Mouse (Mus musculus) neural tube, embryonic 14.5 days (tissue): ENCODE results near the gene Gm20388. TPM values are rescaled to one million over a fixed set of nuclear protein-coding genes. Genes with fewer than 3 reads are reported as not detected.

Experiments used
- ATAC-seq: fragments of 200-750 bp; cut with Nextera tagmentation; 2 replicates; pipeline ENCODE4 v1.8.0; 2017; ENCODE audit warnings: low read depth, mild to moderate bottlenecking, moderate TSS enrichment, moderate library complexity
- H3K27ac ChIP-seq: fragments of 300-500 bp; sonication (generic); 2 replicates; pipeline ENCODE4 v1.5.1; 2014; ENCODE audit warnings: low read depth, mild to moderate bottlenecking, control low read depth, low read length, moderate library complexity, mixed read lengths
- H3K27me3 ChIP-seq: fragments of 300-500 bp; sonication (generic); 2 replicates; pipeline ENCODE4 v1.6.1; 2014; ENCODE audit warnings: low read length; ENCODE audit not compliant: control insufficient read depth, insufficient read depth
- H3K36me3 ChIP-seq: fragments of 300-500 bp; sonication (generic); 2 replicates; pipeline ENCODE4 v1.6.1; 2014; ENCODE audit warnings: low read length, mixed read lengths; ENCODE audit not compliant: control insufficient read depth, insufficient read depth
- H3K4me1 ChIP-seq: fragments of 300-500 bp; sonication (generic); 2 replicates; pipeline ENCODE4 v1.6.1; 2014; ENCODE audit warnings: low read length; ENCODE audit not compliant: control insufficient read depth, insufficient read depth
- H3K4me2 ChIP-seq: fragments of 300-500 bp; sonication (generic); 2 replicates; pipeline ENCODE4 v1.6.1; 2014; ENCODE audit warnings: mild to moderate bottlenecking, low read depth, low read length, control low read depth
- H3K4me3 ChIP-seq: fragments of 300-500 bp; sonication (generic); 2 replicates; pipeline ENCODE4 v1.5.1; 2014; ENCODE audit warnings: low read depth, low read length, control low read depth, mixed read lengths
- H3K9ac ChIP-seq: fragments of 300-500 bp; sonication (generic); replicated peaks from 2 replicates; pipeline ENCODE4 v1.6.1; 2014; ENCODE audit warnings: low read depth, mild to moderate bottlenecking, control low read depth, low read length, mixed read lengths
- H3K9me3 ChIP-seq: fragments of 300-500 bp; sonication (generic); 2 replicates; pipeline ENCODE4 v1.6.1; 2016; ENCODE audit warnings: low read length; ENCODE audit not compliant: control insufficient read depth
- WGBS: fragments of 180-500 bp; shearing (Covaris S2); extraction: QIAGEN DNeasy Blood & Tissue Kit; methylation state at CpG from one replicate; pipeline ENCODE4 v1.1.7; 2014; 5-methylcytosine and 5-hydroxymethylcytosine counted together
- polyA plus RNA-seq: library from polyadenylated mRNA; unstranded; fragments of >200 nt; fragmentation: Nextera tagmentation; extraction: Ambion mirVana; gene quantifications from 2 replicates; pipeline ENCODE4 v1.2.1, GENCODE M21; 2014

The Gm20388 gene
- polyA plus RNA-seq, 1 experiment from 2014 or later: 10.3 TPM

DNA sequence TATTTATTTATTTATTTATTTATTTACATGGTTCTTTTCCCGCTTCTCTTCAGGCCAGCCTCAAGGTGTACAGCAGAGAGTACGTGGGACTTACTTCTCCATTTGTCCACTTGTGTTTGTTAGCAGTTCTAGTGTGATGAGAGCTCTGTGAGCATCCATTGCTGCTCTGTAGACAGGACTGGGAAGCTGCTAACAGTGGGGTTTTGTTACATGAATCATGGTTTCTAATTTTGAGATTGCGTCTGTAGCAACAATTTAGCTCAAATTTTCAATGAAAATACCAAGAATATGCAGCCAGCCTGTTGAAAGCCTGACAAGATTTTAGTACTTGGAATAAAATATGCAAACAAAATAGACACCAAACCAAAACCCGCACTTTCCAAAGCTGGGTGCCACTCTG lies 14.8 kb downstream of the Gm20388 start:
- H3K27me3 ChIP-seq: no peaks in the 10 kb centered on the region
- no peak overlapping the region for H3K27ac ChIP-seq
- no peak overlapping the region for H3K4me2 ChIP-seq
- no peak overlapping the region for H3K9ac ChIP-seq
- WGBS: 92% methylated on average over 4 of the region's 4 CpGs
- peaks cover 8% of the 10 kb centered on the region; the same call in 1 of the 2 replicates for H3K4me1 ChIP-seq
- no peaks in the 10 kb centered on the region for H3K36me3 ChIP-seq
- no peaks in the 10 kb centered on the region for H3K9me3 ChIP-seq
- no peak for ATAC-seq
- H3K4me3 ChIP-seq: no peak overlapping the region

DNA sequence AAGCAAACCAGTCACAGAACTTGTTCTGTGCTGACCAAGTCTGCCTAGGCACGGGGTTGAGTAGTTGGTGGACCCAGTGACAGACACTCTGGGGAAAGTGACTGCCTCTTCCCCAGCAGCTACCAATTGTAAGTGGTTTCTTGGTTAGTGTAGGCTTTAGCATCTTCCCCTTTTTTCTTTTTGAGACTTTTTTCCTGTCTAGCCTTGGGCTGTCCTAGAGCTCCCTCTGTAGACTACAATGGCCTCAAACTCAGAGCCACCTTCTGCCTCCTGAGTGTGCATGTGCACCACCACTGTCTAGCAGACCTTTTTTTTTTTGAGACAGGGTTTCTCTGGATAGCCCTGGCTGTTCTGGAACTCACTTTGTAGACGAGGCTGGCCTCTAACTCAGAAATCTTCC lies 15.8 kb downstream of the Gm20388 start:
- Histone ChIP-seq H3K4me2 (no peak overlapping the region), H3K4me1 (peaks cover 6% of the 10 kb centered on the region; the same call in 1 of the 2 replicates), H3K27me3 (no peaks in the 10 kb centered on the region), H3K27ac (no peak overlapping the region), H3K36me3 (no peaks in the 10 kb centered on the region), H3K4me3 (no peak overlapping the region), H3K9me3 (no peaks in the 10 kb centered on the region), H3K9ac (no peak overlapping the region)
- ATAC-seq: no peak
- 89% methylated on average over 2 of the region's 2 CpGs for WGBS

DNA sequence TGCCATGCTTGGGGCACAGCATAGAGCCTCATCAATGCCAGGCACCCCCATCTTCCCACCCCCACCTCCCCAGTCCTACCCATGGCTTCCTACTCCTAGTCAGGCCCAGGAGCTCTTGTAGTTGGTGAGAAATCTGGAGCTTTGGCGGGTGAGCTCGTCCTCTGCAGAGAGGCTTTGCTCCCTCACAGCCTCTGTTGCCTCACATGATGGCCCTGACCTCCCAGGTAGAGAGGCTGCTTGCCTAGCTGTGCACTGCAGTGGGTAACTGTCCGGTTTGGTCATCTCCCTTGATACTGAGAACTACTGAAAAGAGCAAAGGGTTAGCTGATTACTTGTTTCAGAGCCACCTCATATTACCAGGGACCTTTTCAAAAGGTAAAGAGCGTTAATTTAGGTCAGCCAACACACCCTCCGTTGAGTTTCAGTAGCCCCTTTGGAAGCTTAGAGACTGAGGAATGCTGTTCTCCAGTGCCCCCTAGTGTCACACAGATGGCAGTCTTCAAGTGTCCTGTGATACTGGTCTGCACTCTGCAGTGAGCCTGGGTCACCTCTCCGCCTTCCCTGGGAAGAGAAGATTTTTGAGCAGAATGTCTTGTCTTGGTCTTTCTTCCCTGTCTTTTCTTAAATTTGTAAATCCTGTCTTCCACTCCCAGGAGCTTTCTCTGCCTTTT lies 16.9 kb downstream of the Gm20388 start:
- no peak; the same call in 1 of the 2 replicates for ATAC-seq
- no peak overlapping the region for H3K27ac ChIP-seq
- no peak overlapping the region for H3K9ac ChIP-seq
- H3K27me3 ChIP-seq: no peaks in the 10 kb centered on the region
- no peak overlapping the region for H3K4me3 ChIP-seq
- 45% methylated on average over 6 of the region's 6 CpGs for WGBS
- 0 out of 2 replicates have a peak, but pooled peaks cover 5% of the 10 kb centered on the region for H3K36me3 ChIP-seq
- peaks cover 5% of the 10 kb centered on the region; the same call in 1 of the 2 replicates for H3K4me1 ChIP-seq
- H3K9me3 ChIP-seq: no peaks in the 10 kb centered on the region
- H3K4me2 ChIP-seq: no peak overlapping the region

DNA sequence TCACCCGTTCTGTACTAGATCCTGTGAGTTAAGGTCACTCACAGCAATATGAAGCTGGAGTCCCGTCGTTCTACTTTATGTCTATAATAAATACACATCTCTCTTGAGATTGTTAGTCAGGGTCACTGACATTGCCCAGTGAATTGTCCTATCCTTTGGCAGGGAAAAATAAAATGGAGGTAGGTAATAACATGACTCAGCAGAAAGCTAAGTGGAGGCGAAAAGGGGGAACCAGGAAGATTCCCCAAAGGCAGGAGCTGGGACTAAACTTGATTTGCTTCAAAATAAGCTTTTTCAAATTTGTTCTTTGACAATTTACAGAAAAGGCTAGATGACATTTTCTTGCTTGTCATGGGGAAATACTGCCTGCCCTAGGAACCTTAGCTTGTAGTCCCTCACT lies 20.7 kb downstream of the Gm20388 start:
- H3K36me3 ChIP-seq: peaks cover 7% of the 10 kb centered on the region; the same call in 1 of the 2 replicates
- H3K4me2 ChIP-seq: no peak overlapping the region
- no peaks in the 10 kb centered on the region for H3K9me3 ChIP-seq
- ATAC-seq: no peak
- no peak overlapping the region for H3K27ac ChIP-seq
- no peaks in the 10 kb centered on the region for H3K4me1 ChIP-seq
- no peaks in the 10 kb centered on the region for H3K27me3 ChIP-seq
- WGBS: 79% methylated on average over 4 of the region's 4 CpGs
- H3K9ac ChIP-seq: no peak overlapping the region
- H3K4me3 ChIP-seq: no peak overlapping the region

DNA sequence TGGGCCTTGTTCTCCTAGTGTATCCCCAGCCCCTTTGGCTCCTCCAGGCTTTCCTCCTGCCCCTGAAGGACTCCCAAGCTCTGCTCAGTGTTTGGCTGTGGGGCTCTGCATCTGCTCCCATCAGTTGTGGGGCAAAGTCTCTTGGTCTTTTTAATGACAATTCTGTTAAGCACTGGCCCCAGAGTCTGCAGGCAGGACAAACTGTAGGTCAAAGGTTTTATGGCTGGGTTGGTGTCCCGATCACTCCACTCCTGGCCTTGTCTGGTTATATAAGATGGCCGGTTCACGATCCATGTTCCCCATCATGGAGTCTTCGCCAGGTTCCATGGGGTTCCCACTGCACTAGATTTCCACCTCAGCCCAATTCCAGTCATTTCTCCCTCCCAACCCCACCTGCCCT lies 23.0 kb downstream of the Gm20388 start:
- ATAC-seq: no peak
- H3K9me3 ChIP-seq: no peaks in the 10 kb centered on the region
- H3K4me3 ChIP-seq: no peak overlapping the region
- H3K27ac ChIP-seq: no peak overlapping the region
- no peak overlapping the region for H3K4me2 ChIP-seq
- H3K4me1 ChIP-seq: no peaks in the 10 kb centered on the region
- H3K36me3 ChIP-seq: peaks cover 14% of the 10 kb centered on the region
- H3K27me3 ChIP-seq: no peaks in the 10 kb centered on the region
- H3K9ac ChIP-seq: no peak overlapping the region
- WGBS: 99% methylated on average over 4 of the region's 4 CpGs

DNA sequence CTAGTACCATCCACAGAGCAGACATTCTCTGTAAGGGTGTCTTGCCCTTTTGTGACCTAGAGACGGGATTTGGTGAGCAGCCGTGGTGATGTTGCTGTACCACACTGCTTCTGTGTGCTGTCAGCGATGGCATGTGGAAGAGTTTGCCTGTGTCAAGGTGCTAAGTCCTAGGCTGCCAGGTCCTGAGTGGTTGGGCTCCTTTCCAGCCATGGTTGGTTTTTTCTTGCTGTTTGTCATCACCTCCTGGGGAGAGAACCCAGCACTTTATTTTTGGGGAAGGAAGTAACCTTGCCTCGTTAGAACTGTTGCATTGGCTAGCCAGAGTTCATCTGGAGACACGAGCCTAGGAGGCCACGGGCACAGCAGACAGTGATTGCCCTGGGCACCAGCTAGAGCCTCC lies 24.9 kb downstream of the Gm20388 start:
- Histone ChIP-seq H3K4me2 (no peak overlapping the region), H3K27ac (no peak overlapping the region), H3K9ac (no peak overlapping the region), H3K27me3 (no peaks in the 10 kb centered on the region), H3K4me3 (no peak overlapping the region), H3K36me3 (peaks cover 16% of the 10 kb centered on the region), H3K9me3 (no peaks in the 10 kb centered on the region), H3K4me1 (0 out of 2 replicates have a peak, but pooled peaks cover 2% of the 10 kb centered on the region)
- 85% methylated on average over 6 of the region's 6 CpGs for WGBS
- no peak for ATAC-seq

DNA sequence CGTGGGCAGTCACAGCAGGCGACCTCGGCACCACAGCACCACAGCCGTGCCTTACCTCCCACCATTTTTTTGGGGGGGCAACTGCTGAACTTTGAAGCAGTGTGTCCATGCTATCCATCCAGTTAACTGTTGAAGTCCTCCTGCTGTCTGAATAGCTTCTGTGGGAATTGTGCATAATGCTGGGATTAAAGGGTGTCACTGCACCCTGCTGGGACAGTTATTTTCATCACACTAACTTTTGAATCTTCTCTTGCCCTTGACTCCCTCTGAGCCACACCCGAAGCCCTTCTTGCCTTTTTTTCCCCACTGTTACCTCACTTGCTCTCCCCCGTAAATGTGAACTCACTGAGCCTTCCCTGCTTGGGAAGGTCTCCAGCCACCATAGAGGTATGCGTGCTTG lies 27.8 kb downstream of the Gm20388 start:
- no peak overlapping the region; the same call in 1 of the 2 replicates for H3K27ac ChIP-seq
- H3K4me2 ChIP-seq: no peak overlapping the region
- ATAC-seq: no peak

DNA sequence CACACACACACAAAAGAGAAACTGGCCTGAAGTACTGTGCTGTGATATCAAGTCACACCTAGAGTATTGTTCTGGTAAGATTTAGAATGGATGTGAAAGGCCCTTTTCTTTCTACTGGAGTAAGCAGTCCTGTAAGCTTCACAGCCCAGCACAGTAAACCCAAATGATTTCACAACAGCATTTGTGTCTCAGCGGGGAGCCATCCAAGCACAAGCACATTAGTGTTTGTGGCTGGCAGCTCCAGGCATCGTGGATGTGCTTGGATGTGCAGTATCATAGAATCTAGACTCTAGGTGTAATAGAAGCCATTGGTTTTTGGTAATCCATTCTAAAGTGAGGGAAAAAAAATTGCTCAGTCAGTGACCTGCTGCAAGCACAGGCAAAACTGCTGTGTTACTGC lies 28.7 kb downstream of the Gm20388 start:
- peak; percentile 11; the same call in 1 of the 2 replicates for ATAC-seq
- Histone ChIP-seq H3K27ac (peak overlapping the region; percentile 48; the same call in 1 of the 2 replicates), H3K4me1 (0 out of 2 replicates have a peak, but pooled peaks cover 2% of the 10 kb centered on the region), H3K4me2 (no peak overlapping the region), H3K27me3 (no peaks in the 10 kb centered on the region), H3K4me3 (no peak overlapping the region), H3K9me3 (no peaks in the 10 kb centered on the region), H3K36me3 (peaks cover 25% of the 10 kb centered on the region), H3K9ac (no peak overlapping the region)
- 55% methylated on average over 2 of the region's 2 CpGs for WGBS

More for the DNA sequence above, 27.8 kb downstream of the Gm20388 start:
- Histone ChIP-seq H3K36me3 (peaks cover 27% of the 10 kb centered on the region), H3K27me3 (no peaks in the 10 kb centered on the region), H3K9me3 (no peaks in the 10 kb centered on the region), H3K4me3 (no peak overlapping the region), H3K4me1 (0 out of 2 replicates have a peak, but pooled peaks cover 2% of the 10 kb centered on the region), H3K9ac (no peak overlapping the region)
- 82% methylated on average over 7 of the region's 7 CpGs for WGBS

DNA sequence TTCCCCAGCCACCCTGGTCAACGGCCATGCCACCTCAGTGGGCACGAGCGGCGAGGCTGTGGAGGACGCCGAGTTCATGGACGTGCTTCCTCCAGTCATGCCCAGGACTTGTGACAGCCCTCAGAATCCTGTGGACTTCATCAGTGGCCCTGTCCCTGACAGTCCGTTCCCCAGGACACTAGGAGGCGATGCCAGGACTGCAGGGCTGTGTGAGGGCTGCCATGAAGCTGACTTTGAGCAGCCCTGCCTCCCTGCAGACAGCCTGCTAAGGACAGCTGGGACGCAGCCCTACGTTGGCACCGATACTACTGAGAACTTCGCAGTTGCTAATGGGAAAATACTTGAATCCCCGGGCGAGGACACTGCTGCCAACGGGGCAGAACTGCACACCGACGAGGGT lies 30.8 kb downstream of the Gm20388 start:
- 0 out of 2 replicates have a peak, but pooled peaks cover 2% of the 10 kb centered on the region for H3K4me1 ChIP-seq
- 96% methylated on average over 18 of the region's 18 CpGs for WGBS
- peaks cover 25% of the 10 kb centered on the region for H3K36me3 ChIP-seq

More for the DNA sequence above, 30.8 kb downstream of the Gm20388 start:
- Histone ChIP-seq H3K9ac (no peak overlapping the region), H3K27ac (no peak overlapping the region), H3K27me3 (no peaks in the 10 kb centered on the region), H3K4me3 (no peak overlapping the region), H3K9me3 (no peaks in the 10 kb centered on the region), H3K4me2 (no peak overlapping the region)
- ATAC-seq: no peak
